Mouse (Mus musculus) leukemia stem cell, adult 10-12 weeks (primary cell): ENCODE measurements around the gene Nfkbie. TPM values are rescaled to one million over a fixed set of nuclear protein-coding genes. Genes with fewer than 3 reads are reported as not detected.

Experiments
- polyA plus RNA-seq: library from polyadenylated mRNA; stranded (reverse); fragments of >175 nt; gene quantifications from 2 replicates; pipeline ENCODE4 v1.2.3, GENCODE M21; 2012; ENCODE audit warnings: low replicate concordance

The Nfkbie gene
- 18.6 and 19.9 TPM in 2 replicates for polyA plus RNA-seq

GRCm38 (mm10) chr17:45555452-45556106, at the start of gene Nfkbie:
Gene Nfkbie (plus strand): TSS chr17:45555703.

GRCm38 (mm10) chr17:45506700-45507189, 48.8 kb upstream of the Nfkbie start, which contains the start of gene Aars2:
Gene Aars2 (plus strand): TSS chr17:45506841.

GRCm38 (mm10) chr17:45523263-45523662, 32.2 kb upstream of the Nfkbie start, which contains the start of gene Tcte1:
Gene Tcte1 (plus strand): TSS chr17:45523434.

GRCm38 (mm10) chr17:45549617-45550181, 5.8 kb upstream of the Nfkbie start, which contains the start of gene Tmem151b:
Gene Tmem151b (minus strand): TSS chr17:45549677.

GRCm38 (mm10) chr17:45563655-45564530, 8.4 kb downstream of the Nfkbie start, which contains the start of gene Slc35b2:
Gene Slc35b2 (plus strand): TSS chr17:45563874.

GRCm38 (mm10) chr17:45573087-45573779, 17.7 kb downstream of the Nfkbie start, which contains the start of gene Hsp90ab1:
Gene Hsp90ab1 (minus strand): TSS chr17:45573271.

GRCm38 (mm10) chr17:45599446-45600242, 44.1 kb downstream of the Nfkbie start, which contains the start of gene Slc29a1:
Gene Slc29a1 (minus strand): TSS chr17:45599606.

GRCm38 (mm10) chr17:45601877-45602304, 46.4 kb downstream of the Nfkbie start, which contains the start of gene Mymx:
Gene Mymx (minus strand): TSS chr17:45602102.

Other genes starting within 250 kb of the Nfkbie start
- gene Cdc5l, start 122.0 kb upstream of the Nfkbie start, polyA plus RNA-seq = 2.4 and 4.9 TPM in 2 replicates
- gene Spats1, start 80.3 kb upstream of the Nfkbie start, polyA plus RNA-seq = not detected in 2 replicates
- gene Aars2, start 48.9 kb upstream of the Nfkbie start, polyA plus RNA-seq = 28.0 and 38.6 TPM in 2 replicates
- gene Tcte1, start 32.3 kb upstream of the Nfkbie start, polyA plus RNA-seq = not detected in 2 replicates
- 0.25 and 0.41 TPM in 2 replicates for gene Tmem151b, start 6.0 kb upstream of the Nfkbie start, polyA plus RNA-seq
- 20.6 and 32.4 TPM in 2 replicates for gene Slc35b2, start 8.2 kb downstream of the Nfkbie start, polyA plus RNA-seq
- 105 and 723 TPM in 2 replicates for gene Hsp90ab1, start 17.6 kb downstream of the Nfkbie start, polyA plus RNA-seq
- gene Slc29a1, start 43.9 kb downstream of the Nfkbie start, polyA plus RNA-seq = 95.2 and 797 TPM in 2 replicates
- gene Mymx, start 46.4 kb downstream of the Nfkbie start, polyA plus RNA-seq = not detected in 2 replicates
- 0.09 TPM in 1 of 2 replicates, not detected in the other for gene Capn11, start 103.6 kb downstream of the Nfkbie start, polyA plus RNA-seq
- gene Mrpl14, start 130.6 kb downstream of the Nfkbie start, polyA plus RNA-seq = 84.6 and 199 TPM in 2 replicates
- gene Tmem63b, start 131.2 kb downstream of the Nfkbie start, polyA plus RNA-seq = 14.6 and 19.7 TPM in 2 replicates
- gene 1600014C23Rik, start 178.1 kb downstream of the Nfkbie start, polyA plus RNA-seq = not detected in 2 replicates